Mouse (Mus musculus): Measurements from ENCODE around the gene Gm10277. TPM values are rescaled to one million over a fixed set of nuclear protein-coding genes. Genes with fewer than 3 reads are reported as not detected.

Gene Gm10277
- polyA plus RNA-seq, 1 experiment from 2014 or later, result 1.0 TPM

DNA sequence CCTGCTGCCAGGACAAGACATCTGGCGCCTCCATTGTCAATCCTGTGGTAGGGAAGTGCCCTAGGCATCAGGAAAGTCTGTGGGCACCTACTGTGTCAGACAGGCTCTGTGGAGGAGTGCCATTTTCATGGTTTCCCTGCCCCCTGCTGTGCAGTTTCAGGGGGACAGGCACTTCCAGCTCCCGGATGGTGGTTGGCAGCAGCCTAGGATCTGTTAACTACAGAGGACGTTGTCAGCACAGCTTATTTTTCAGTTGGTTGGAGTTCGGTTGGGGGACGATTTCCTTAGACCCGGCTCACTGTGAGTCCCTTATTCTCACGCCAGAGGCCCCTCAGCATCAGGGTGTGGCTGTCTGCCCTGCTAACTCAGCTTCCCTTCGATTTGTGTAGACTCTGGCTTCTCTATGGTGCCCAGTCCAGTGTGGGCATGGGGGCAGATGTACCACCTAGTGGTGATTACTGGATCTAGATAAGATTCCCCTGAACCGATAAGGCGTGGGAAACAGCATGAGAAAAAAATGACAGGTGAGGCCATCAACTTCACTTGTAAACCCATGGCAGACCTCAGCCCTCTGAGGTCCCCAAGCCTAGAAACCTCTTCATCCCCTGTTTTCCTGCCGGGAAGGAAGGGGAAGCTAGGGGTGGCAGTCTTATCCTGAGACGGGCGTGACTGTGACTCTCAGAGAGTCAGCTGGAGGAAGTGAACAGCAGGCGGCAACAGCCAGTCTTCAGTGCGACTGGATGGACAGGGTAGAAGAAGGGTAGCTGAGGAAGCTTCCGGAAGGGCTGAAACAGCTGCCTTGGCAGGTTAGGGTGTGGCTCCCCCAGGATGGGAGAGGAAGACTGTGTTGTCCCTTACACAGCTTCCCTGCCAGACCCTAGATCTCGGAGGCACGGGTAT is 3.5 kb downstream of the Gm10277 start:
- no peak for ATAC-seq (replicated peaks; ENCODE audit: low FRiP score, low TSS enrichment, low read depth)
- Histone ChIP-seq H3K36me3 (ENCODE audit: control insufficient read depth, insufficient read depth, low read length) (no peaks in the 10 kb centered on the region), H3K27me3 (replicated peaks; ENCODE audit: control insufficient read depth, insufficient read depth, low read length) (no peaks in the 10 kb centered on the region), H3K4me3 (ENCODE audit: low read depth, low read length) (no peak overlapping the region), H3K4me1 (replicated peaks; ENCODE audit: control insufficient read depth, insufficient read depth, low read length) (peaks cover 42% of the 10 kb centered on the region), H3K9me3 (ENCODE audit: control insufficient read depth, low read length) (no peaks in the 10 kb centered on the region), H3K9ac (ENCODE audit: low read length) (no peak overlapping the region), H3K4me2 (ENCODE audit: low read length) (no peak overlapping the region; the same call in 1 of the 2 replicates), H3K27ac (ENCODE audit: low read depth) (peak overlapping the region; percentile 83; the same call in 1 of the 2 replicates)
- 55% methylated on average over 18 of the region's 18 CpGs for WGBS
- DNase-seq (ENCODE audit: low spot score), result no peak

DNA sequence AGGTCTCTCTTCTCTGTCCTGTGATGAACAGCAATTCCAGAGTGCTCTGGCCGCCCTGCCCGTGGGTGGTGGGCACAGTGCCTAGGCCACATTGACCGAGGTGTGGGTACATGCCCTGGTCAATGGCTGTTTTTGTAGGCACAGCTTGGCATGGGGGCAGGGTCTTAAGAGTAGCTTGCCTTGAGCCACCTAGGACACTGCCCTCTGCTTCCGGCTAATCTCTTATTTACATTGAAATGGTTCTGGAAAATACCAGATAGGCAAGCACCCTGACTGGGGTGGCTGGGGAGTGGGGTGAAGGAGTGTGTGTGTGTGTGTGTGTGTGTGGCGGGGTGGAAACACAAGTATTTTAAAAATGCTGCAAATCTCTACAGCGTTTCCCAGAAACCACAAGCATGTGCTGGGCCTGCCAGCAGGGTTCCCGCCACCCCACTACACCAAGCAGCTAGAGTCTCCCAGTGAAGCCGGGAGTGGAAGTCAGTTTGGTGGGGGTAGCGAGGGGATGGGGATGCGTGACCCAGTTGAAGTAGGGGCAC is 4.3 kb downstream of the Gm10277 start:
- Histone ChIP-seq H3K27ac (ENCODE audit: low read depth) (peak overlapping the region; percentile 23; the same call in 1 of the 2 replicates), H3K27me3 (replicated peaks; ENCODE audit: control insufficient read depth, insufficient read depth, low read length) (no peaks in the 10 kb centered on the region), H3K4me1 (replicated peaks; ENCODE audit: control insufficient read depth, insufficient read depth, low read length) (peaks cover 42% of the 10 kb centered on the region), H3K4me3 (ENCODE audit: low read depth, low read length) (no peak overlapping the region), H3K9ac (ENCODE audit: low read length) (no peak overlapping the region), H3K9me3 (ENCODE audit: control insufficient read depth, low read length) (no peaks in the 10 kb centered on the region), H3K36me3 (ENCODE audit: control insufficient read depth, insufficient read depth, low read length) (peaks cover 5% of the 10 kb centered on the region; the same call in 1 of the 2 replicates), H3K4me2 (ENCODE audit: low read length) (no peak overlapping the region)
- ATAC-seq (replicated peaks; ENCODE audit: low FRiP score, low TSS enrichment, low read depth), result no peak
- 68% methylated on average over 10 of the region's 10 CpGs for WGBS
- no peak for DNase-seq (ENCODE audit: low spot score)

DNA sequence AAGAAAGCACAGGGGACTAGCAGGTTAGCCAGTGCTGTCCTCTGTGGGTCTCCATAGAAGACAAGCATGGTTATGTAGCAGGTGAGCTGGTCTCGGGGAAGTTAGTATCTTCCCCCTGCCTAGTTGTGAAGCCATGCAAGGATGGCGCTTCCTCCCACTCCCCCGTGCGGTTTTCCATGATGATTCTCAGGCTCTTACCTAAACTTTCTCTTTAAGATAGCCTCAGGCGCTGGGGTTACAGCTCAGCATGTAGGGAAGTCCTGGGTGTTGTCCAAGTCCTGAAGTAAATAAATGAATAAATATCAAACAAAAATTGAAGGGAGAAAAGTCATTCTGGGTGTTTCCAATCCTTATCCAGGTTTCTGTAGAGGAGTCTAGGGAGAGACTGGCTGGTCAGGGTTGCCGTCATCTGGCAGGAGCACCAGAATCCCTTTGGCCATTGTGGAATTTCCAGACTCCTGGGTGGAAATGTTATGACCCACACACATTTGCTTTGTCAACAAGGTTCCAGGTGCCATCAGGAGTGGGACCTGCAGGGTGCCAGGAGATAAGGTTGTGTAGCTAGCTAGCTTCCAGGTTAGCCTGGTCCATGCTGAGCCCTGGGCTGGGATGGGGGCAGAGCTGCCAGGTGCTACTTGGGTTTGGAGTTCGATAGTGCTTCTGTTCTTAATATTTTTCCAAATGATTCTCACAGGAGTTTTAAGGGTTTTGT is 5.3 kb downstream of the Gm10277 start:
- WGBS, result 85% methylated on average over 7 of the region's 7 CpGs
- no peaks in the 10 kb centered on the region for H3K27me3 ChIP-seq (replicated peaks; ENCODE audit: control insufficient read depth, insufficient read depth, low read length)
- no peak for DNase-seq (ENCODE audit: low spot score)
- H3K9me3 ChIP-seq (ENCODE audit: control insufficient read depth, low read length), result no peaks in the 10 kb centered on the region
- peaks cover 16% of the 10 kb centered on the region for H3K36me3 ChIP-seq (ENCODE audit: control insufficient read depth, insufficient read depth, low read length)
- H3K9ac ChIP-seq (ENCODE audit: low read length), result no peak overlapping the region
- peaks cover 42% of the 10 kb centered on the region for H3K4me1 ChIP-seq (replicated peaks; ENCODE audit: control insufficient read depth, insufficient read depth, low read length)
- no peak overlapping the region for H3K27ac ChIP-seq (ENCODE audit: low read depth)
- ATAC-seq (replicated peaks; ENCODE audit: low FRiP score, low TSS enrichment, low read depth), result no peak
- H3K4me2 ChIP-seq (ENCODE audit: low read length), result no peak overlapping the region
- H3K4me3 ChIP-seq (ENCODE audit: low read depth, low read length), result no peak overlapping the region

DNA sequence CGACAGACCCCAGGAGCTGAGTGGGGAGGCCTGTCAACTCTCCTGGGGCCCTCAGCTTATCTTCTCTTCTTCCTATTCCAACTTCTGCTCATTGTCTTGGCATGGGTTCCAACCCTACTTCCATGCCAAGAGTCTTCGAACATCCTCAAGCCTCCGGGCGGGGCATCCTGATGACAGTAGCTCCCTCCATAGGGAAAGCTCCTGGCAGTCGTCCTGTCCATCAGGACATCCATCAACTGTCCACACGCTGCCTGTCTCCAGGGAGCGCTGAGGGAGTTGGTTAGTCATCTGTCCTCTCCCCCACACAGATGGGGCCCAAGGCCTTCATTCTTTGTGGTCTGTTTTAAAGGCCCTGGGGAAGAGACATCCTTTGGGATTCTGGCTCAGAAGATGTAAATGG is 6.5 kb downstream of the Gm10277 start:
- H3K9ac ChIP-seq (ENCODE audit: low read length), result no peak overlapping the region
- DNase-seq (ENCODE audit: low spot score), result no peak
- peaks cover 18% of the 10 kb centered on the region for H3K36me3 ChIP-seq (ENCODE audit: control insufficient read depth, insufficient read depth, low read length)
- H3K4me1 ChIP-seq (replicated peaks; ENCODE audit: control insufficient read depth, insufficient read depth, low read length), result peaks cover 39% of the 10 kb centered on the region
- no peak overlapping the region for H3K4me2 ChIP-seq (ENCODE audit: low read length)
- ATAC-seq (replicated peaks; ENCODE audit: low FRiP score, low TSS enrichment, low read depth), result no peak
- H3K9me3 ChIP-seq (ENCODE audit: control insufficient read depth, low read length), result no peaks in the 10 kb centered on the region
- WGBS, result 67% methylated on average over 7 of the region's 7 CpGs
- H3K27me3 ChIP-seq (replicated peaks; ENCODE audit: control insufficient read depth, insufficient read depth, low read length), result no peaks in the 10 kb centered on the region
- H3K4me3 ChIP-seq (ENCODE audit: low read depth, low read length), result no peak overlapping the region
- H3K27ac ChIP-seq (ENCODE audit: low read depth), result no peak overlapping the region

DNA sequence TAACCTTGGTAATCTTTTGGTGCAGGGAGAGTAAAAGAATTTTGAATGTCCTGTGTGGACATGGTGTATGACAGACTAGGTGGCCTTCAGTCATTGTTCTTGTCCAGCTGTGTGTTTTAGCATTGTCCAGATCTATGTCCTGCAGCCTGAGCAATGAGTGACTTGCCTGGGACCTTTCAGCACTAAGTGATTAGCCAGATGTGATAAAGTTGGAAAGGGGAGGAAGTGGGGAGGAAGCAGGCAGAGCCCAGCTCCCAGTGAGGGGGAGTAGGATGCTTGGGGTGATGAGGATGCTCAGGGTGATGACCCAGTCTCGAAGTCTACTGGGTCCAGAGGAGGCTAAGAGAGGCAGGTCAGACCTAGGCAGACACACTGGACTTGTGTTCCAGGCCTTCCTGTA is 8.3 kb downstream of the Gm10277 start:
- ATAC-seq (replicated peaks; ENCODE audit: low FRiP score, low TSS enrichment, low read depth), result no peak
- Histone ChIP-seq H3K4me3 (ENCODE audit: low read depth, low read length) (no peak overlapping the region), H3K36me3 (ENCODE audit: control insufficient read depth, insufficient read depth, low read length) (peaks cover 18% of the 10 kb centered on the region), H3K27ac (ENCODE audit: low read depth) (no peak overlapping the region), H3K27me3 (replicated peaks; ENCODE audit: control insufficient read depth, insufficient read depth, low read length) (no peaks in the 10 kb centered on the region), H3K9me3 (ENCODE audit: control insufficient read depth, low read length) (no peaks in the 10 kb centered on the region), H3K4me2 (ENCODE audit: low read length) (no peak overlapping the region), H3K4me1 (replicated peaks; ENCODE audit: control insufficient read depth, insufficient read depth, low read length) (peaks cover 25% of the 10 kb centered on the region), H3K9ac (ENCODE audit: low read length) (no peak overlapping the region)
- DNase-seq (ENCODE audit: low spot score), result no peak
- 70% methylated on average over 1 of the region's 1 CpGs for WGBS

DNA sequence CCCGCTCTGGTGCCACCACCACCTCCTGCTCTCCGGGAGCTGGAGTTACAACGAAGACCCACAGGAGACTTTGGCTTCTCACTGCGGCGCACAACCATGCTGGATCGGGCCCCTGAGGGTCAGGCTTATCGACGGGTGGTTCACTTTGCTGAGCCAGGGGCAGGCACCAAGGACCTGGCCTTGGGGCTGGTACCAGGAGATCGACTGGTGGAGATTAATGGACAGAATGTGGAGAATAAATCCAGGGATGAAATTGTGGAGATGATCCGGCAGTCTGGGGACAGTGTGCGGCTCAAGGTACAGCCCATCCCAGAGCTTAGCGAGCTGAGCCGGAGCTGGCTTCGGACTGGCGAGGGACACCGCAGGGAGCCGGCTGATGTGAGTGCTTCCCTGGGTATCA is 9.6 kb downstream of the Gm10277 start:
- WGBS, result 93% methylated on average over 17 of the region's 17 CpGs
- DNase-seq (ENCODE audit: low spot score), result no peak
- H3K4me1 ChIP-seq (replicated peaks; ENCODE audit: control insufficient read depth, insufficient read depth, low read length), result peaks cover 12% of the 10 kb centered on the region; the same call in 1 of the 2 replicates
- H3K9ac ChIP-seq (ENCODE audit: low read length), result no peak overlapping the region
- ATAC-seq (replicated peaks; ENCODE audit: low FRiP score, low TSS enrichment, low read depth), result no peak
- no peak overlapping the region for H3K27ac ChIP-seq (ENCODE audit: low read depth)
- no peak overlapping the region for H3K4me2 ChIP-seq (ENCODE audit: low read length)
- H3K9me3 ChIP-seq (ENCODE audit: control insufficient read depth, low read length), result no peaks in the 10 kb centered on the region
- no peaks in the 10 kb centered on the region for H3K27me3 ChIP-seq (replicated peaks; ENCODE audit: control insufficient read depth, insufficient read depth, low read length)
- no peak overlapping the region for H3K4me3 ChIP-seq (ENCODE audit: low read depth, low read length)
- peaks cover 18% of the 10 kb centered on the region for H3K36me3 ChIP-seq (ENCODE audit: control insufficient read depth, insufficient read depth, low read length)

DNA sequence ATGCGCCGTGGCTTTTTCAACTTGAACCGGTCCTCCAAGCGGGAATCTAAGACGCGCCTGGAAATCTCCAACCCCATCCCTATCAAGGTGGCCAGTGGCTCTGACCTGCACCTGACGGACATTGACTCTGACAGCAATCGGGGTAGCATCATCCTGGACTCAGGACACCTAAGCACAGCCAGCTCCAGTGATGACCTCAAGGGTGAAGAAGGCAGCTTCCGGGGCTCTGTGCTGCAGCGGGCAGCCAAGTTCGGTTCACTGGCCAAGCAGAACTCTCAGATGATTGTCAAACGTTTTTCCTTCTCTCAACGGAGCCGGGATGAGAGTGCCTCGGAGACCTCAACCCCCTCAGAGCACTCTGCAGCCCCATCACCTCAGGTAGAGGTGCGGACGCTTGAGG is 10.1 kb downstream of the Gm10277 start:
- peaks cover 18% of the 10 kb centered on the region for H3K36me3 ChIP-seq (ENCODE audit: control insufficient read depth, insufficient read depth, low read length)
- no peak for ATAC-seq (replicated peaks; ENCODE audit: low FRiP score, low TSS enrichment, low read depth)
- H3K4me2 ChIP-seq (ENCODE audit: low read length), result no peak overlapping the region
- H3K9me3 ChIP-seq (ENCODE audit: control insufficient read depth, low read length), result no peaks in the 10 kb centered on the region
- 0 out of 2 replicates have a peak, but pooled peaks cover 11% of the 10 kb centered on the region for H3K4me1 ChIP-seq (replicated peaks; ENCODE audit: control insufficient read depth, insufficient read depth, low read length)
- no peaks in the 10 kb centered on the region for H3K27me3 ChIP-seq (replicated peaks; ENCODE audit: control insufficient read depth, insufficient read depth, low read length)
- WGBS, result 95% methylated on average over 17 of the region's 17 CpGs
- no peak overlapping the region for H3K27ac ChIP-seq (ENCODE audit: low read depth)
- no peak overlapping the region for H3K4me3 ChIP-seq (ENCODE audit: low read depth, low read length)
- no peak for DNase-seq (ENCODE audit: low spot score)
- no peak overlapping the region for H3K9ac ChIP-seq (ENCODE audit: low read length)

DNA sequence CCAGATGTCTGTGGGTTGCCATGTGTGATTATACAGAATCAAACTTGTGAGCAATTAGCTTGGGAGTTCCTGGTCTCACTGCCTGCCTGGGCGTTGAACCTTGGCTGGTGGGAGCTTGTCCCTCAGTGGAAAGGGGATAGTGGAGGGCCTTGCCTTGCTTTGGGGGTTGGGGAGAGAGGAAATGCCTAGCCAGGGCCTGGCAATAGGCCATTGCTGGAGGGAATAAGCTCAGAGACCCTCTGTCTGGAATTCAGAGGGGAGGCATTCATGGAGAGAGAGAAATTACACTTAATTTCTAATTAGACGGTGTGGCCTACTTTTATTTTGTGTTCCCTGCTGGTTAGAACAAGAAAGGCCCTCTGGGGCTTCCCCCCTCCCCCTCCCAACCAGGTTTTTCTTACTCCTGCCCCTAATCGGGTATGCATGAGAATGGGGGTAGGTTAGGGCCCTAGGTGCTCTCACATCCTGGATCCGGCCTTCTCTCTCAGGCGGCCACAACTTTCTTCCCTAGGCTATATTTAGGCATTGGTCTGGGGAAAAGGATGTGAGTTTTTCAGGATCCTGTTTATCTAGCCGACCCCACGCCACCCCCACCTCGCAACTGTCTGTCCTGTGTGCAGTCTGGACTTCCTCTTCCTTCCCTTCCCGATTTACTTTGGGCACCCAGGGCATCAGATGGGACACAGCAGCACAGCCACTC is 11.7 kb downstream of the Gm10277 start:
- WGBS, result 65% methylated on average over 9 of the region's 9 CpGs
- Histone ChIP-seq H3K9me3 (ENCODE audit: control insufficient read depth, low read length) (no peaks in the 10 kb centered on the region), H3K4me3 (ENCODE audit: low read depth, low read length) (no peak overlapping the region), H3K27me3 (replicated peaks; ENCODE audit: control insufficient read depth, insufficient read depth, low read length) (no peaks in the 10 kb centered on the region), H3K4me2 (ENCODE audit: low read length) (no peak overlapping the region), H3K27ac (ENCODE audit: low read depth) (no peak overlapping the region), H3K9ac (ENCODE audit: low read length) (no peak overlapping the region), H3K4me1 (replicated peaks; ENCODE audit: control insufficient read depth, insufficient read depth, low read length) (0 out of 2 replicates have a peak, but pooled peaks cover 4% of the 10 kb centered on the region), H3K36me3 (ENCODE audit: control insufficient read depth, insufficient read depth, low read length) (peaks cover 18% of the 10 kb centered on the region)
- ATAC-seq (replicated peaks; ENCODE audit: low FRiP score, low TSS enrichment, low read depth) (no peak), DNase-seq (ENCODE audit: low spot score) (no peak)

All from intestine, embryonic 14.5 days (tissue).